Mouse (Mus musculus) brain, adult 2 months (tissue): ENCODE results near the gene Il17re.

ENCODE experiments used
- DNase-seq: peaks from one replicate; pipeline ENCODE4 v3.0.0; 2011; ENCODE audit warnings: low read depth, low spot score

The Il17re gene

GRCm38 (mm10) chr6:113483729-113484128 is 25.4 kb downstream of the Il17re start:
- DNase-seq = peak; percentile 58

GRCm38 (mm10) chr6:113487125-113487576 is 28.9 kb downstream of the Il17re start:
- DNase-seq = peak; percentile 69

- no peak for DNase-seq
Observed at GRCm38 (mm10) chr6:113489410-113489809, 31.1 kb downstream of the Il17re start.

DNA sequence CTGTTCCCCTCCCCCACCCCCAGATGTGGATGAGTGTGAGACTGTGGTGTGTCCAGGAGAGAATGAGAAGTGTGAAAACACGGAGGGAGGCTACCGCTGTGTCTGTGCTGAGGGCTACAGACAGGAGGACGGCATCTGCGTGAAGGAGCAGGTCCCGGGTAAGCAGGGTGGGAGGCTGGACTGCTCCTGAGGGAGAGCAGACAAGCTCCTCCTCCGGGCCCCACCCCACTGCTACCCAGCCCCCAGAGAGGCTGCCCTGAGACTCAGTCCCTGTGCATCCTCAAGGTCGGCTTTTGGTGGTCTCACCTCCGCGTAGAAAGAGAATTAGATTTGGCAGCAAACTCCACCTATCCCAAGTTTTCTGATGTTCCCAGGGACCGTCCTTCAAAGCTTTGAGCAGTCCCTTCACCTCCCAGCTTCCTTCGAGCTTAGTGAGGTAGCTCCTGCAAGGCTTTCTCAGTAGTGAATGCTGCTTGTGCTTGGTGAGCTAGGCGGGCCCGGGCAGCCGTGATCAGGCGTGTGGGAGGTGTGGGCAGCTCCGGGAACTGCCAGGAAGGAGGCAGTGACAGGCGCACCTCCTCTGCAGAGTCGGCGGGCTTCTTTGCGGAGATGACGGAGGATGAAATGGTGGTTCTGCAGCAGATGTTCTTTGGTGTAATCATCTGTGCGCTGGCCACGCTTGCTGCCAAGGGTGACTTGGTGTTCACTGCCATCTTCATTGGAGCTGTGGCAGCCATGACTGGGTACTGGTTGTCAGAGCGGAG is 34.0 kb downstream of the Il17re start:
- peak; percentile 76 for DNase-seq

DNA sequence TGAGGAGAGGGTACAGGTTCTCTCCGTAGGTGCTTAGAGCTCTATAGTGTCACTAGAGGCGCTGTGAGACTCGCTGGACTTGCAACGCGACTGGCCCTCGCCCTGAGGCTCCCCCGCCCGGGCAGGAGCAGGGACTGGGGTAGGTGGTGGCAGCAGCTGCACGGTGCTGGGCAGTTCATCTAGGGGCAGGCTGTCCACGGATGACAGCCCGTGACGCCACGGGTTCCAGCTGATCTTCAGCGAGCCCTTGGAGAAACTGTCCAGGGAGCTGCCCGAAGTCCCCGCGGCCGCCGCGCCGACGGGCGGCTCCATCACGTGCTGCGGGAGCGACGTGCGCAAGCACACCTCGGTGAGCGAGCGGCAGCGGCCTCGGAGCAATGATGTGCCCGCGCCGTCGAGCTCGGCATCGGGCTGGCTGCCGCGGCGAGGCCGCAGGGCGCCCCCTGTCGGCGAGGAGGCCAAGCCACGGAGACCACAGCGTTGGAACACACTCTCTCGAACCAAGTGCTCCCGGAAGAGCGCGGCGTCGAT is 36.0 kb downstream of the Il17re start:
- DNase-seq = peak; percentile 78

- no peak for DNase-seq
Observed at GRCm38 (mm10) chr6:113495071-113495675, 36.9 kb downstream of the Il17re start.

- no peak for DNase-seq
Observed at GRCm38 (mm10) chr6:113499346-113499745, 41.1 kb downstream of the Il17re start.

DNA sequence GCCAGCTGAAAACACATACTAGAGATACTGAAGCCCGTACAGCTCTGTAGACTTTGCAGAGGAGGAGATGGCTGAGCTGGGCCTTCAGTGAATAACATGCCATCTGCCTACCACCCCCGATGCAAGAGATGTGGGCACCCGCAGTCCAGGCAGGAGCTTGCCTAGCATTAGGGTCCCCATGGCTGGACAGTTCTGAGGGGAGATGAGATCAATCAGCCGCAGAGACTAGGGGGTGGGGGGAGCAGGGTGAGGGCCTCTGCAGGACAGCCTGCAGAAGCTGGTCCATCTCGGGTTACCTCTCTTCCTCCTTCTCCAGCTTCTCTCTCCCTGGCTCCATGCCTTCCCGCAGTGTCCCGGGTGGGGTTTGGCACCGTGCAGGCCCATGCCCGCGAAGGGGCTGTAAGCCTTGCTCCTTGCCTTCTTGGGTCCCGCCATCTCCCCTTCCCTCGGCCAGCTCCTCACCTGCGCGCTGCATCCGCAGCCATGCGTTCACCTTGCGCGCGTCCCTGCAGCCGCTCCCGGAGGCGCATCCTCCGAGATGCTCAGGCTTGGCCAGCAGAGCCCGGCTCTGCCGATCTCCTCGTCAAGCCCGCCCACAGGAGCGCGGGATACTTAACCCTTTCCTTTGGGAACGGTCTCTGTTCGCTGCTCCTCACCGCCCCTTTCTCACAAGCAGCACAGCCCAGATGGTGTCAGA is 43.3 kb downstream of the Il17re start, which contains the start of gene Prrt3:
Prrt3 (minus strand) TSS at position 544 of the 697 bp plus-strand sequence.
- peak; percentile 94 for DNase-seq

DNA sequence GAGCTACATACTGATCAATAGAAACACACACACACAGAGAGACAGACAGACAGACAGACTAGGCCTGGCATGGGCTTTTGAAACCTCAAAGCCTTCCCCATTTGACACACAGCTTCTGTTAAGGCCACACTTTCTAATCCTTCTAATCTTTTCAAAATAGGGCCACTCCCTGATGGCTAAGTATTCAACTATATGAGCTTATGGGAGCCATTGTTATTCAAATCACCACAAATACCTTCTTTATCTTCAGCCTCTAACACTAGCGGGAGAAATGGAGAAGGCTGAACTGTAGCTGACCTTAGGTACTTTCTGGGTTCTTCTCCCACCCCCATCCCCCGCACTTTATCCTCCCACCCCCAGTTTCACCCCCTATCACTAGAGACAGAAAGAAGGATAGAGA is 44.5 kb downstream of the Il17re start:
- no peak for DNase-seq

DNA sequence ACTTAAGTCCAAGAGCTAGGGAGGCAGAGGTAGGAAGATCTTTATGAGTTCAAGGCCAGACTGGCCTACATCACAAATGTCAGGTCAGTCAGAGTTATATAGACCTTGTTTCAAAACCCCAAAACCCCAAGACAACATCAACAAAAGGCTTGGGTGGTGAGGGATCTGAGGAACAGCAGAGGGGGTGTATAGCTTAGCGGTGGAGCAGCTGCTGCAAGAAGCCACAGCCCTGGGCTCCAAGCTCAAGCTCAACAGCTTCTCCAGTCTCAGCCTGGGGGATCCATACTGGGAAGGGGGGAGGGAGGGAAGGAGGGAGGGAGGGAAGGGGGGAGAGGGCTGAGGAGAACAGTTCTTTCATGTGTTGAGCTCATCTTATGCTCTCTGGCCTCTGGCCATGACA is 47.4 kb downstream of the Il17re start:
- DNase-seq = no peak

- no peak for DNase-seq
Observed at GRCm38 (mm10) chr6:113507130-113507529, 48.8 kb downstream of the Il17re start.

DNA sequence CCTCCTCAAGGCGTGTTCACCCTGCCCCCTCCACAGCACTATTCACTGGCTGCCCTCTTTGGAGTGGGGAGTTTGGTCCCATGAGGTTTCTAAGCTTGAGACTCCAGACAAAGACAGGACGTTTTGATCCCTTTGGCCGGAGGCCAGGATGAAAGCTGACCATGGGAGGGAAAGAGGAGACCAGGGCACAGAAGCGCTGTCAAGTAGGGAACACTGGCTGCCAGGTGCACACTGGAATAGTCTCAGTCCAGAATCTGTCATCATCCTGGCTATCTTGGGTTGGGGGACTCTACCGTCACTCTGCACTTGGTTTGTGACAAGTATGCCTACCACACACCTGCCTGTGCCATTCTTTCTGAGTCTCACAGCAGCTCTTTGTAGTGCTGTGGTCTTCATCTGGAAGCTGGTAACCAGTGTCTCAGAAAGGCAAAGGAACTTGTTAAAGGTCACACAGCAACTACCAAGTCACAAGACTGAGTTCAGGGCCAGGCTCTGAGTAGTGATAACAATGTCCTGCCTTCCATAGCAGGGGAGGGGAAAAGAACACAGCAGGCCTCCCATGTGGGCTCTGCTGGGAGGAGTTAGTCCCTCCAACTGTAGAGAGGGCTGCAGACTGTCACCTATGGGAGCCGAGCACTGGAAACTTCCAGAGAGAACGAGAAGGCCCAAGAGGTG is 50.1 kb downstream of the Il17re start:
- DNase-seq = no peak

GRCm38 (mm10) chr6:113508947-113509280 is 50.6 kb downstream of the Il17re start:
- DNase-seq = peak; percentile 90

GRCm38 (mm10) chr6:113513944-113514343 is 55.7 kb downstream of the Il17re start:
- DNase-seq = no peak

- DNase-seq = no peak
Observed at GRCm38 (mm10) chr6:113514600-113514999, 56.3 kb downstream of the Il17re start.

DNA sequence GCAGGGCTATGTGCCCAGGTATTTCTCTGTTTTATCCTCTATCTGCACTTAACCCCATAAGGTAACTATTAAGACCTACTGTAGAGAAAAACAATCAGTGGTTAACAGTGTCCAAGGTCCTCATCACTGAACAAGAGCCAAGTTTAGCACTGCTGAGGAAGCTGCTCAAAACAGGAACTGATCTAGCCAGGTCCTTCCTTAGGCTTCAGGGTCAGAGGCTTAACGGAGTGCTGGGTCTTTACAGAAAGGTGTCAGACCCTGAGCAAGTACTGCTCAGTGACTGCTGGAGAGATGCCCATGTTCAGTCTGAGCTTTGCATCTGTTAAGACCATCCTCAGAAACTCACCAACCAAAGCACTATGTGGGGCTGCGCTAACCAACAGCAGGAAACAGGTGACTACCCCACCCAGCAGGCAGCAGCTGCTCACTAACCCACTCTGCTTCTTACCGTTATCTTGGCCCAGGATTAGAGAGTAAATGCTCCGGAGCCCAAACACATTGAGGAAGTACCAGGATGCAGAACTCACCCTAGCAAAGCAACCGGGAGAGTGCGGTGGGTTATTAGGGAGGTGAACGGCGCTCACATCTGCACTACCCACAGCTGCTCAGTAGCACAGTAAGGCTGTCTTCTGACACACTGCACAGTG is 59.3 kb downstream of the Il17re start:
- no peak for DNase-seq
